Mouse (Mus musculus): Measurements from ENCODE around the gene Snupn.

DNA sequence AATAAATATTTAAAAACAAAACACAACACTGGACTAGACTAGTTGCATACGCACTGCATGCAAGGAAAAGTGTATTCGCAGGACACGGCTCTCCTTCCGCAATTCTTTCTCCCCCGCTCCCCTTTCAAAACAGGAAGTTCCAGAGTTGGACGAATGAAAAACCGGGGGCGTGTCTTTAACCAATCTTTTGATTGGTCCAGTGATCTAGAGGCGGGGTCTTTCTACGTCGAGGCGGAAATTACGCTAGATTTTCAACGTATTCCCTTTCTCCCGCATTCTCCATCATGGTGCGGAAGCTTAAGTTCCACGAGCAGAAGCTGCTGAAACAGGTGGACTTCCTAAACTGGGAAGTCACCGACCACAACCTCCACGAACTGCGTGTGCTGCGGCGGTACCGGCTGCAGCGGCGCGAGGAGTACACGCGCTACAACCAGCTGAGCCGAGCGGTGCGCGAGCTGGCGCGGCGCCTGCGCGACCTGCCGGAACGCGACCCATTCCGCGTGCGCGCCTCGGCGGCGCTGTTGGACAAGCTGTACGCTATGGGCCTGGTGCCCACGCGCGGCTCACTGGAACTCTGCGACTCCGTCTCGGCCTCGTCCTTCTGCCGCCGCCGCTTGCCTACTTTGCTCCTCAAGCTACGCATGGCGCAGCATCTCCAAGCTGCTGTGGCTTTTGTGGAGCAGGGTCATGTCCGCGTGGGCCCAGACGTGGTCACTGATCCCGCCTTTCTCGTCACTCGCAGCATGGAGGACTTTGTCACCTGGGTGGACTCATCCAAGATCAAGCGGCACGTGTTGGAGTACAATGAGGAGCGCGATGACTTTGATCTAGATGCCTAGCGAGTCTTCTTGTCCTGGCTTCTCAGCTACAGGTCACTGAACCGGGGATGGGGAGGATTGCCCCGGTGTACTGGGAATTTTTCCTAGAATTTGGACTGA is 13.2 kb upstream of the Snupn start, which contains the start of gene Imp3:
- no peak for TF ChIP-seq POLR2A (IDR thresholded peaks at IDR 0.05; ENCODE audit: borderline replicate concordance, low read depth, low read length)
- no peak for TF ChIP-seq CTCF (IDR thresholded peaks at IDR 0.05; ENCODE audit: low read depth, low read length)

All from bone marrow macrophage, adult 2 months (primary cell).